Mouse (Mus musculus) olfactory bulb, adult 2 months (tissue): ENCODE measurements around the gene Etv1. TPM values are rescaled to one million over a fixed set of nuclear protein-coding genes. Genes with fewer than 3 reads are reported as not detected.
A peak's percentile ranks its signal among the peaks of the same experiment; 100 is the strongest.

Experiments
- H3K27ac ChIP-seq: fragments of 200-500 bp; 2 replicates; pipeline ENCODE4 v1.5.1; 2012; ENCODE audit warnings: low read depth, low read length; ENCODE audit not compliant: insufficient read depth
- H3K4me1 ChIP-seq: fragments of 200-500 bp; 2 replicates; pipeline ENCODE4 v1.6.1; 2012; ENCODE audit warnings: low read length; ENCODE audit not compliant: control insufficient read depth, insufficient read depth
- H3K4me3 ChIP-seq: fragments of 200-500 bp; 2 replicates; pipeline ENCODE4 v1.5.1; 2012; ENCODE audit warnings: mild to moderate bottlenecking, low read depth, low read length, moderate library complexity; ENCODE audit not compliant: insufficient read depth
- CTCF ChIP-seq: fragments of 200-500 bp; IDR thresholded peaks from 2 replicates; pipeline ENCODE4 v1.5.1; 2012; ENCODE audit warnings: low read depth, mild to moderate bottlenecking, low read length, moderate library complexity; ENCODE audit not compliant: insufficient read depth
- POLR2A ChIP-seq: fragments of 200-500 bp; IDR thresholded peaks from 2 replicates; pipeline ENCODE4 v1.6.1; 2012; ENCODE audit warnings: mild to moderate bottlenecking, low read depth, low read length, moderate library complexity; ENCODE audit not compliant: insufficient read depth
- WGBS: fragments of 180-500 bp; shearing (Covaris S2); methylation state at CpG from one replicate; pipeline ENCODE4 v1.1.7; 2018; 5-methylcytosine and 5-hydroxymethylcytosine counted together
- polyA plus RNA-seq: library from polyadenylated mRNA; stranded (reverse); fragments of >200 nt; gene quantifications from 2 replicates; pipeline ENCODE4 v1.2.4, GENCODE M21; 2012; ENCODE audit warnings: low replicate concordance; ENCODE audit not compliant: missing spikeins, insufficient read depth, insufficient read length

Etv1 gene
- polyA plus RNA-seq, 1 experiment = not detected

DNA sequence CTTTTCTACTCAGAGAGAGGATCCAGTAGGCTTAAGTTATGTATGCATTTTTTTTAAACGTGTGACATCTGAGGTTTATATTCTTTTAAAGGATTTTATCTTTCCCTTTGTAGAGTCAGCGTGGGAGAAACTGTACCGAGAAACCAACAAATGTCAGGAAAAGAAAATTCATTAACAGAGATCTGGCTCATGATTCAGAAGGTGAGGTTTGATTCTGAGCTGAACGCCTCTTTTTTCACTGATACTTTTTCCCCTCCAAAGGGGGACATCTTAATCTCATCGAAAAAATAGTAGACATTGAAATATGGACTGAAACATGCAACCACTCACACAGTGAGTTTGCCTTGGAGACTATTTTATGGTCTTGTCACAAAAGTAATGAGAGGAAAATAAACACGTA lies 2.5 kb downstream of the Etv1 start:
- Histone ChIP-seq H3K4me3 (peak overlapping the region; percentile 56; the same call in 1 of the 2 replicates), H3K27ac (peak overlapping the region; percentile 90), H3K4me1 (no peaks in the 10 kb centered on the region)
- TF ChIP-seq POLR2A (no peak), CTCF (no peak)
- 26% methylated on average over 6 of the region's 6 CpGs for WGBS

GRCm38 (mm10) chr12:38783291-38783690 lies 4.1 kb downstream of the Etv1 start:
- Histone ChIP-seq H3K27ac (peak overlapping the region; percentile 81), H3K4me1 (no peaks in the 10 kb centered on the region), H3K4me3 (peak overlapping the region; percentile 26; the same call in 1 of the 2 replicates)
- no peak for TF ChIP-seq POLR2A
- TF ChIP-seq CTCF = no peak
- WGBS = 50% methylated on average over 1 of the region's 1 CpGs

- no peak overlapping the region for H3K4me3 ChIP-seq
- WGBS = 25% methylated on average over 1 of the region's 1 CpGs
- H3K4me1 ChIP-seq = no peaks in the 10 kb centered on the region
- TF ChIP-seq POLR2A = no peak
- no peak for TF ChIP-seq CTCF
- H3K27ac ChIP-seq = no peak overlapping the region; the same call in 1 of the 2 replicates
These were observed 5.0 kb downstream of the Etv1 start for GRCm38 (mm10) chr12:38784221-38784620.

DNA sequence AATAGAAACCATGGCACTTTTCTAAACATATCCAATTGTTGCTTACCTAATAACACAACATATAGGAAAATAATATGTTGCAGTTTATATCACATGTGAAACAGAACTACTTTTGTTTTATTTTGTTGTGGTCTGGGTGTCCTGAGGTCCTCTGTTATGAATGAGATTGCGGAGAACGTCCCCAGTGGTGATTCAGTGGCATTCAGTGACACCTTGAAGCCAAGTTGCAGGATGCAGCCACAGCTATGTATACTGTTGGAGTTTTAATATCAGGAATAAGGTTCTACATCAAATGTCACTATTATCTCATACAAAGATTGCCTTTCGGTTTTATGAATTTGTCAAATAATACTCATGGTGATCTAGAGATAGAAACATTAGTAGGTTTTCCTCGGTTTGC lies 7.4 kb downstream of the Etv1 start:
- Histone ChIP-seq H3K27ac (0 out of 2 replicates have a peak overlapping the region, but pooled peaks have one; percentile 25), H3K4me3 (no peak overlapping the region), H3K4me1 (no peaks in the 10 kb centered on the region)
- 66% methylated on average over 4 of the region's 4 CpGs for WGBS
- TF ChIP-seq POLR2A (no peak), CTCF (no peak)

- Histone ChIP-seq H3K4me1 (no peaks in the 10 kb centered on the region), H3K27ac (peak overlapping the region; percentile 78; the same call in 1 of the 2 replicates), H3K4me3 (no peak overlapping the region)
- TF ChIP-seq CTCF (no peak), POLR2A (no peak)
- 34% methylated on average over 3 of the region's 3 CpGs for WGBS
These were observed 8.5 kb downstream of the Etv1 start for GRCm38 (mm10) chr12:38787704-38788103.

DNA sequence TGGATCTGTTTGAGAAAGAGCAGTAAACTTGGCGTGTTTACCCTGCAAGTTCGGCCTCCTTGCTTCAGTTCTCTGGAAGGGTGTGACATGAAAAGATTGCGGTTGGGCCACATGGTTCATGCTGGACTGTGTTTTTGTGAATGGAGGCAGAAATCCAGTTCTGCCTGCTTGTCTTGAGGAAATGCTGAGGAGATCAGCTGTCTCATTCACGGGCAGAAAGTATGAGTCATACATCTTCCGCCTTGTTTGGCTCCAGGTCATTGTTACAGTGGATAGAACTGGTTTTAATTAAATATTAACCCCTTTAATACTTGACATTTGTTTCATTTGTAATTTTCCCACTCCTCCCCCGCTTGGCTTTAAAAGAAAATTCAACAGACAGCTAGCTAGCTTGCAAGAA lies 9.4 kb downstream of the Etv1 start:
- Histone ChIP-seq H3K27ac (peak overlapping the region; percentile 78), H3K4me3 (peak overlapping the region; percentile 22; the same call in 1 of the 2 replicates), H3K4me1 (peaks cover 2% of the 10 kb centered on the region; the same call in 1 of the 2 replicates)
- TF ChIP-seq POLR2A = no peak
- no peak for TF ChIP-seq CTCF
- 14% methylated on average over 6 of the region's 6 CpGs for WGBS

- Histone ChIP-seq H3K4me3 (no peak overlapping the region), H3K27ac (no peak overlapping the region), H3K4me1 (peaks cover 2% of the 10 kb centered on the region; the same call in 1 of the 2 replicates)
- WGBS = 49% methylated on average over 10 of the region's 10 CpGs
- TF ChIP-seq POLR2A (no peak), CTCF (no peak)
These were observed 10.7 kb downstream of the Etv1 start for GRCm38 (mm10) chr12:38789789-38790355.

GRCm38 (mm10) chr12:38793076-38793475 lies 13.9 kb downstream of the Etv1 start:
- peaks cover 2% of the 10 kb centered on the region; the same call in 1 of the 2 replicates for H3K4me1 ChIP-seq
- WGBS = 49% methylated on average over 4 of the region's 4 CpGs
- TF ChIP-seq POLR2A (no peak), CTCF (no peak)
- H3K27ac ChIP-seq = peak overlapping the region; percentile 88
- H3K4me3 ChIP-seq = no peak overlapping the region

GRCm38 (mm10) chr12:38793697-38794096 lies 14.5 kb downstream of the Etv1 start:
- 37% methylated on average over 2 of the region's 2 CpGs for WGBS
- TF ChIP-seq CTCF (no peak), POLR2A (no peak)

More at GRCm38 (mm10) chr12:38793697-38794096, 14.5 kb downstream of the Etv1 start:
- Histone ChIP-seq H3K27ac (0 out of 2 replicates have a peak overlapping the region, but pooled peaks have one; percentile 10), H3K4me1 (peaks cover 2% of the 10 kb centered on the region; the same call in 1 of the 2 replicates), H3K4me3 (no peak overlapping the region)
